Mouse (Mus musculus) heart, embryonic 12.5 days (tissue): ENCODE data around the gene Napa. TPM values are rescaled to one million over a fixed set of nuclear protein-coding genes. Genes with fewer than 3 reads are reported as not detected.

Experiments used
- ATAC-seq: fragments of 200-750 bp; cut with Nextera tagmentation; 2 replicates; pipeline ENCODE4 v1.8.0; 2017; ENCODE audit warnings: moderate TSS enrichment, moderate library complexity; ENCODE audit not compliant: insufficient number of reproducible peaks, low FRiP score
- H3K27ac ChIP-seq: fragments of 300-500 bp; sonication (generic); 2 replicates; pipeline ENCODE4 v1.5.1; 2016; ENCODE audit warnings: mild to moderate bottlenecking, moderate library complexity; ENCODE audit not compliant: poor library complexity, severe bottlenecking
- H3K27me3 ChIP-seq: fragments of 300-500 bp; sonication (generic); replicated peaks from 2 replicates; pipeline ENCODE4 v1.6.1; 2016; ENCODE audit warnings: mild to moderate bottlenecking, moderate library complexity
- H3K36me3 ChIP-seq: fragments of 300-500 bp; sonication (generic); 2 replicates; pipeline ENCODE4 v1.6.1; 2016; ENCODE audit warnings: mild to moderate bottlenecking, moderate library complexity
- H3K4me1 ChIP-seq: fragments of 300-500 bp; sonication (generic); replicated peaks from 2 replicates; pipeline ENCODE4 v1.6.1; 2016; ENCODE audit warnings: mild to moderate bottlenecking
- H3K4me2 ChIP-seq: fragments of 300-500 bp; sonication (generic); 2 replicates; pipeline ENCODE4 v1.6.1; 2016; ENCODE audit warnings: mild to moderate bottlenecking, moderate library complexity
- H3K4me3 ChIP-seq: fragments of 300-500 bp; sonication (generic); 2 replicates; pipeline ENCODE4 v1.5.1; 2016; ENCODE audit warnings: mild to moderate bottlenecking
- H3K9ac ChIP-seq: fragments of 300-500 bp; sonication (generic); 2 replicates; pipeline ENCODE4 v1.6.1; 2016; ENCODE audit warnings: mild to moderate bottlenecking, moderate library complexity
- H3K9me3 ChIP-seq: fragments of 300-500 bp; sonication (generic); replicated peaks from 2 replicates; pipeline ENCODE4 v1.6.1; 2016; ENCODE audit warnings: mild to moderate bottlenecking, moderate library complexity
- WGBS: fragments of 180-500 bp; shearing (Covaris S2); methylation state at CpG from one replicate; pipeline ENCODE4 v1.1.7; 2016; 5-methylcytosine and 5-hydroxymethylcytosine counted together
- polyA plus RNA-seq: library from polyadenylated mRNA; unstranded; fragments of >200 nt; fragmentation: Nextera tagmentation; extraction: Ambion mirVana; gene quantifications from 2 replicates; pipeline ENCODE4 v1.2.1, GENCODE M21; 2016

Gene Napa
- polyA plus RNA-seq, 1 experiment from 2014 or later: 159 TPM

DNA sequence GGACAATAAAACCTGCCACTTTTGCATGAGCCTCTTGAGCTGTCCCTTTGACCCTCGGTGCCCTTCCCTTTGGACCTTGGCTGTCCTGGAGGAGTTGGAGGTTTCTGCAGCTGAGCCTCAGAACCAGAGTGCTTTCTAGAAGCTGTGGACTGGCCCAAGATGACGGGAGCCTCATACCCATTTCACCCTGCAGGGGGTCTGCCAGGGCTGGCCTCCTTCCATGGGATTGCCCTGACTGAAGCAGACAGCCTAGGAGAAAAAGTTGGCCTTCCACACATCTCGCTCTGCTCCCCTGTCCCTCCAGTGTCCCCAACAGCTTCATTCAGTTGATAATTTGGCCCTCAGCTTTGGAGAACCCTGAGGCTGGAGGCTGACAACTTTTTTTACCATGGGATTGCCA lies 18.8 kb downstream of the Napa start:
- peaks cover 59% of the 10 kb centered on the region for H3K36me3 ChIP-seq

GRCm38 (mm10) chr7:16119569-16120261 lies 21.5 kb downstream of the Napa start, which contains the start of gene Kptn:
Gene Kptn, plus strand, starts transcription at chr7:16119895.
- H3K27me3 ChIP-seq: no peaks in the 10 kb centered on the region
- peak within 1 kb of the TSS; percentile 88 for H3K27ac ChIP-seq
- ATAC-seq: peak; percentile 87
- WGBS: 1% methylated on average over 33 of the region's 33 CpGs
- peak within 1 kb of the TSS; percentile 76 for H3K9ac ChIP-seq
- peaks cover 10% of the 10 kb centered on the region for H3K4me1 ChIP-seq
- peak within 1 kb of the TSS; percentile 65 for H3K4me2 ChIP-seq
- peak within 1 kb of the TSS; percentile 68 for H3K4me3 ChIP-seq
- peaks cover 38% of the 10 kb centered on the region for H3K36me3 ChIP-seq
- no peaks in the 10 kb centered on the region for H3K9me3 ChIP-seq

More for the DNA sequence above, 18.8 kb downstream of the Napa start:
- no peak for ATAC-seq
- 90% methylated on average over 3 of the region's 3 CpGs for WGBS
- H3K4me3 ChIP-seq: no peak overlapping the region
- H3K27me3 ChIP-seq: no peaks in the 10 kb centered on the region
- peaks cover 10% of the 10 kb centered on the region for H3K4me1 ChIP-seq
- H3K4me2 ChIP-seq: no peak overlapping the region
- no peaks in the 10 kb centered on the region for H3K9me3 ChIP-seq
- no peak overlapping the region for H3K9ac ChIP-seq
- no peak overlapping the region for H3K27ac ChIP-seq

DNA sequence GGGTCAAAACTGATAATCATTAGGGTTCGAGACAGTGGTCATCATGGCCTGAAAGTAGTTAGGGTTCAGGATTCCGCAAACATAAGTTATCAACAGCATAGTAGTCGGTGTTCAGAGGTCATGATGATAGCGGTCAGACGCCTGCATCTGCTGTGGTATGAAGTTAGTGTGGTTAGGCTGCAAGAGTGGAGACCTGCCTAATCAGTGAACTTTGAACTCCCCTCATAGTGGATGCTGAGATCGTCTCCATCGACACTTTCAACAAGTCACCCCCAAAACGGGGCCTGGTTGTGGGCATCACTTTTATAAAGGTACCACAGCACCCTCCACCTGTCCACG lies 22.0 kb downstream of the Napa start:
- Histone ChIP-seq H3K9me3 (no peaks in the 10 kb centered on the region), H3K27ac (no peak overlapping the region), H3K4me1 (peaks cover 10% of the 10 kb centered on the region), H3K4me3 (peak overlapping the region; percentile 68), H3K9ac (peak overlapping the region; percentile 76), H3K36me3 (peaks cover 36% of the 10 kb centered on the region), H3K4me2 (peak overlapping the region; percentile 65), H3K27me3 (no peaks in the 10 kb centered on the region)
- WGBS: 35% methylated on average over 9 of the region's 9 CpGs
- ATAC-seq: no peak; the same call in 1 of the 2 replicates

- 74% methylated on average over 9 of the region's 9 CpGs for WGBS
- no peak overlapping the region for H3K4me2 ChIP-seq
- H3K4me1 ChIP-seq: peaks cover 25% of the 10 kb centered on the region
- no peaks in the 10 kb centered on the region for H3K9me3 ChIP-seq
- H3K4me3 ChIP-seq: no peak overlapping the region
- peaks cover 1% of the 10 kb centered on the region for H3K27me3 ChIP-seq
- H3K27ac ChIP-seq: no peak overlapping the region
- H3K36me3 ChIP-seq: peaks cover 27% of the 10 kb centered on the region
- H3K9ac ChIP-seq: no peak overlapping the region
- no peak for ATAC-seq
Measured at GRCm38 (mm10) chr7:16125829-16126228, 27.6 kb downstream of the Napa start.

DNA sequence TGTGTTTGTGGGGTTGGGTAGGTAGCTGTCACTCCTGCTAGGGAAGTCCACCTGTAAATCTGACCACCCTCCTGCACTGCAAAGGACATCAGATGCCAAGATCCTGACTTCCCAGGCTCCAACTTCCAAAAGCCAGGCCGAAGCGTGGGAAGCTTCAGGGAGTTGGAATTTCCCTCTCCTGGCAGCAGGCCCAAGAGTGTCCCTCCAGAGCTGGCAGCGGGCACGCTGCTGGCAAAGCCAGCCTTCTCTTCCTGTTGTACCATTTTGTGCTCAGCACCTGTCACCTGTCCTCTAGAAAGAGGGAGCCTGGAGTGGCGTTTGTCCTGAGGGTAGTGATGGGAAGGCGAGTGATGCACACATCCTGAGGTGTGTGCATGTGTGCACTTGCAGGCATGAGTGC lies 30.1 kb downstream of the Napa start:
- no peaks in the 10 kb centered on the region for H3K9me3 ChIP-seq
- H3K36me3 ChIP-seq: peaks cover 27% of the 10 kb centered on the region
- H3K27ac ChIP-seq: no peak overlapping the region
- WGBS: 77% methylated on average over 6 of the region's 6 CpGs
- H3K27me3 ChIP-seq: peaks cover 25% of the 10 kb centered on the region
- H3K4me3 ChIP-seq: no peak overlapping the region
- no peak overlapping the region for H3K9ac ChIP-seq
- H3K4me1 ChIP-seq: peaks cover 36% of the 10 kb centered on the region
- ATAC-seq: no peak
- H3K4me2 ChIP-seq: 0 out of 2 replicates have a peak overlapping the region, but pooled peaks have one; percentile 86

DNA sequence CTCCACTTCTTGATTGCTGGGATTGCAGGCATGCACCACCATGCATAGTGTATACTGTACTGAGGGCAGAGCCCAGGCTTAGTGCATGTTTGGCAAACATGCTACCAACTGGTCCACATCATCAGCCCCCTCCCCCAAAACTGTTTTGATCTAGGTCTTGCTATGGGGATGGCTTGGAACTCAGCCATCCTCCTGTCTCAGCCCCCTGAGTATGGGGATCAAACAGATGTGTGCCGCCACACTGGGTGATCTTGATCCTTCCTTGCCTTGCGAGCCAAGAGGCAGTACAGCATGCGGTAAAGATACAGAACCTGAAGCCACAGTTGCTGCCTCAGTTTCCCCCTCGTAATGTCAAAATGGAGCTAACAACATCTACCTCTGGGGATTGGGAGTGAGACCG lies 30.6 kb downstream of the Napa start:
- Histone ChIP-seq H3K9me3 (no peaks in the 10 kb centered on the region), H3K36me3 (peaks cover 27% of the 10 kb centered on the region), H3K4me2 (peak overlapping the region; percentile 86), H3K27me3 (peaks cover 25% of the 10 kb centered on the region), H3K9ac (no peak overlapping the region), H3K27ac (peak overlapping the region; percentile 87), H3K4me3 (peak overlapping the region; percentile 59), H3K4me1 (peaks cover 36% of the 10 kb centered on the region)
- no peak for ATAC-seq
- 56% methylated on average over 5 of the region's 5 CpGs for WGBS

DNA sequence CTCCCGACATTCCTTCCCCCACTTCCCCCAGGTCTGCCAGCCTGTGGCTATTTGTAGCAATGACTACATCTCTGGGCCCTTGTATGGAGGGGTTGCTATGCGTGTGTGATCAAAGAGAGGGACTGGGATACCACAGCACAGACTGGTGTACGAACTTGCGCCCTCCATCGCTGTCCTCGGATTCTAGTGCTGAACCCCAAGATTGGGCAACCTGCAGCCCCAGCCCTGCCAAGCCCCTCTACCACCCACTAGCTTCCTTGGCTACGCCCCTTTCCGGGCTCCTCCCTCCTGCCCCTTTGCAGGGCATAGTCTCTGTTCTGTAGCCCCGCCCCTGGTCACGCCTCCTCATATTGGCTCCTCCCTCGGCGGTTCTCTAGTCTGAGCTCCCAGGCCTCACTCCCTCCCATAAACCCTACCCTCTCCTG lies 31.2 kb downstream of the Napa start, which contains the start of gene Slc8a2:
Gene Slc8a2, plus strand, starts transcription at position 406 of the 425 bp plus-strand sequence.
- Histone ChIP-seq H3K36me3 (peaks cover 26% of the 10 kb centered on the region), H3K4me3 (peak within 1 kb of the TSS; percentile 59), H3K4me2 (peak within 1 kb of the TSS; percentile 86), H3K9ac (peak within 1 kb of the TSS; percentile 74), H3K27ac (peak within 1 kb of the TSS; percentile 87), H3K4me1 (peaks cover 36% of the 10 kb centered on the region), H3K9me3 (no peaks in the 10 kb centered on the region), H3K27me3 (peaks cover 28% of the 10 kb centered on the region)
- peak; percentile 83 for ATAC-seq
- WGBS: 2% methylated on average over 12 of the region's 12 CpGs

- Histone ChIP-seq H3K4me3 (peak overlapping the region; percentile 59), H3K4me2 (peak overlapping the region; percentile 86), H3K9ac (peak overlapping the region; percentile 74), H3K4me1 (peaks cover 36% of the 10 kb centered on the region), H3K27me3 (peaks cover 29% of the 10 kb centered on the region), H3K27ac (peak overlapping the region; percentile 87), H3K9me3 (no peaks in the 10 kb centered on the region), H3K36me3 (peaks cover 22% of the 10 kb centered on the region)
- 2% methylated on average over 35 of the region's 38 CpGs for WGBS
- peak; percentile 76 for ATAC-seq
Measured at GRCm38 (mm10) chr7:16129846-16130691, 31.8 kb downstream of the Napa start.

- no peak for ATAC-seq
- H3K9ac ChIP-seq: no peak overlapping the region
- peak overlapping the region; percentile 86 for H3K4me2 ChIP-seq
- peaks cover 12% of the 10 kb centered on the region for H3K36me3 ChIP-seq
- no peak overlapping the region for H3K27ac ChIP-seq
- H3K9me3 ChIP-seq: no peaks in the 10 kb centered on the region
- peak overlapping the region; percentile 59 for H3K4me3 ChIP-seq
- H3K4me1 ChIP-seq: peaks cover 36% of the 10 kb centered on the region
- WGBS: 38% methylated on average over 13 of the region's 13 CpGs
- H3K27me3 ChIP-seq: peaks cover 29% of the 10 kb centered on the region
Measured at GRCm38 (mm10) chr7:16130956-16131634, 32.8 kb downstream of the Napa start.

GRCm38 (mm10) chr7:16132161-16132581 lies 33.9 kb downstream of the Napa start:
- Histone ChIP-seq H3K36me3 (peaks cover 5% of the 10 kb centered on the region), H3K27ac (no peak overlapping the region), H3K9me3 (no peaks in the 10 kb centered on the region), H3K4me3 (no peak overlapping the region), H3K4me2 (no peak overlapping the region), H3K9ac (no peak overlapping the region), H3K27me3 (peaks cover 29% of the 10 kb centered on the region), H3K4me1 (peaks cover 36% of the 10 kb centered on the region)
- no peak for ATAC-seq
- 15% methylated on average over 7 of the region's 7 CpGs for WGBS

DNA sequence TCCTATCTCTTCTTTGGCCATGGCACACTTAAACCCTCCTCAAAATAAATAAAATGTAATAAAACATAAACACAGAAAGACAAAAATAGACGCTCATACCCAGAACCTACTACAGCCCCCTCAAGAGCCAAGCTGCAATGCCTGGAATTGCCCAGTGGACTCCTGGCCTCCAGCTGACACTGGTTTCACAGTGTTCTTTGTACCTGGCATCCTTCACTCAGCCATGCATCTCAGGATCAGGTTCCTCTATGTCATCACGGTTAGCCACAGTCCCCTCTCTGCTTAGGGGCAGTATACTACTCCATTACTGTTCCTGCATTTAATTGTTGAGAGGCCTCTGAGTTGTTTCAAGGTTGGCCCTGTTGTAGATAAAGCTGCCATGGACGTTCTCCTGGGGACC lies 34.7 kb downstream of the Napa start:
- no peak for ATAC-seq
- H3K27ac ChIP-seq: no peak overlapping the region
- H3K9me3 ChIP-seq: no peaks in the 10 kb centered on the region
- no peak overlapping the region for H3K4me2 ChIP-seq
- H3K9ac ChIP-seq: no peak overlapping the region
- 56% methylated on average over 3 of the region's 3 CpGs for WGBS
- 0 out of 2 replicates have a peak, but pooled peaks cover 3% of the 10 kb centered on the region for H3K36me3 ChIP-seq
- peaks cover 36% of the 10 kb centered on the region for H3K4me1 ChIP-seq
- peaks cover 29% of the 10 kb centered on the region for H3K27me3 ChIP-seq
- no peak overlapping the region for H3K4me3 ChIP-seq
